Mouse (Mus musculus) ES-Bruce4 (cell line): ENCODE results near the gene Mrpl54. TPM values are rescaled to one million over a fixed set of nuclear protein-coding genes. Genes with fewer than 3 reads are reported as not detected.
A peak's percentile ranks its signal among the peaks of the same experiment; 100 is the strongest.

Source experiments
- H3K27ac ChIP-seq: 2 replicates; pipeline ENCODE4 v1.5.1; 2012; ENCODE audit warnings: low read length, inconsistent platforms; ENCODE audit not compliant: insufficient read depth
- H3K27me3 ChIP-seq: 2 replicates; pipeline ENCODE4 v1.6.1; 2012; ENCODE audit warnings: mild to moderate bottlenecking, low read length, inconsistent platforms; ENCODE audit not compliant: control insufficient read depth, poor library complexity, insufficient read depth, severe bottlenecking
- H3K36me3 ChIP-seq: 2 replicates; pipeline ENCODE4 v1.6.1; 2012; ENCODE audit warnings: inconsistent platforms, mild to moderate bottlenecking, low read length, moderate library complexity; ENCODE audit not compliant: control insufficient read depth, poor library complexity, insufficient read depth, severe bottlenecking
- H3K4me1 ChIP-seq: one replicate; pipeline ENCODE4 v1.8.1; 2011; ENCODE audit warnings: low read length; ENCODE audit not compliant: control insufficient read depth, insufficient read depth
- H3K4me3 ChIP-seq: 2 replicates; pipeline ENCODE4 v1.5.1; 2011; ENCODE audit warnings: low read depth, mild to moderate bottlenecking, low read length
- H3K9ac ChIP-seq: 2 replicates; pipeline ENCODE4 v1.6.1; 2012; ENCODE audit warnings: low read depth, mild to moderate bottlenecking, inconsistent platforms; ENCODE audit not compliant: poor library complexity, severe bottlenecking
- H3K9me3 ChIP-seq: replicated peaks from 2 replicates; pipeline ENCODE4 v1.6.1; 2012; ENCODE audit warnings: mild to moderate bottlenecking, low read length, inconsistent platforms; ENCODE audit not compliant: control insufficient read depth, poor library complexity, insufficient read depth, severe bottlenecking
- CTCF ChIP-seq: IDR thresholded peaks from one replicate; pipeline ENCODE4 v1.8.1; 2011; ENCODE audit warnings: low read depth, low read length
- EP300 ChIP-seq: IDR thresholded peaks from 2 replicates; pipeline ENCODE4 v1.6.1; 2011; ENCODE audit warnings: low read depth, low read length; ENCODE audit not compliant: insufficient read depth
- POLR2A ChIP-seq: IDR thresholded peaks from one replicate; pipeline ENCODE4 v1.8.1; 2011; ENCODE audit warnings: low read length; ENCODE audit not compliant: insufficient read depth
- polyA plus RNA-seq: library from polyadenylated mRNA; stranded (reverse); fragments of >200 nt; gene quantifications from 2 replicates; pipeline ENCODE4 v1.2.4, GENCODE M21; 2011; ENCODE audit warnings: low read depth; ENCODE audit not compliant: missing spikeins, insufficient read depth, insufficient read length

Mrpl54 gene
- 52.2 and 63.7 TPM in 2 replicates for polyA plus RNA-seq

GRCm38 (mm10) chr10:81266211-81267105, at the start of gene Mrpl54, which contains the start of gene Apba3:
TSS of gene Mrpl54 (minus strand) at chr10:81266934.
TSS of gene Apba3 (plus strand) at chr10:81266960.
- Histone ChIP-seq H3K4me1 (peaks cover under 1% of the 10 kb centered on the region), H3K4me3 (peak within 1 kb of the TSS; percentile 98), H3K36me3 (0 out of 2 replicates have a peak, but pooled peaks cover 4% of the 10 kb centered on the region), H3K9ac (peak within 1 kb of the TSS; percentile 86), H3K27ac (peak within 1 kb of the TSS; percentile 46; the same call in 1 of the 2 replicates), H3K27me3 (no peaks in the 10 kb centered on the region), H3K9me3 (no peaks in the 10 kb centered on the region)
- TF ChIP-seq POLR2A = peak; percentile 43
- TF ChIP-seq EP300 = peak; percentile 25; the same call in 1 of the 2 replicates
- no peak for TF ChIP-seq CTCF

- no peak overlapping the region for H3K9ac ChIP-seq
- no peak overlapping the region for H3K4me3 ChIP-seq
- TF ChIP-seq POLR2A = no peak
- TF ChIP-seq CTCF = no peak
- no peak for TF ChIP-seq EP300
- H3K4me1 ChIP-seq = no peaks in the 10 kb centered on the region
- no peaks in the 10 kb centered on the region for H3K9me3 ChIP-seq
- no peaks in the 10 kb centered on the region; the same call in 1 of the 2 replicates for H3K36me3 ChIP-seq
- no peaks in the 10 kb centered on the region for H3K27me3 ChIP-seq
- no peak overlapping the region for H3K27ac ChIP-seq
Measured at GRCm38 (mm10) chr10:81315587-81315986, 48.9 kb upstream of the Mrpl54 start.

GRCm38 (mm10) chr10:81314201-81314600, 47.5 kb upstream of the Mrpl54 start:
- no peak overlapping the region for H3K9ac ChIP-seq
- no peak overlapping the region for H3K27ac ChIP-seq
- H3K4me3 ChIP-seq = no peak overlapping the region
- H3K4me1 ChIP-seq = no peaks in the 10 kb centered on the region
- H3K36me3 ChIP-seq = no peaks in the 10 kb centered on the region; the same call in 1 of the 2 replicates
- TF ChIP-seq EP300 (no peak), POLR2A (no peak), CTCF (no peak)
- H3K9me3 ChIP-seq = no peaks in the 10 kb centered on the region
- no peaks in the 10 kb centered on the region for H3K27me3 ChIP-seq

- H3K4me1 ChIP-seq = no peaks in the 10 kb centered on the region
- H3K36me3 ChIP-seq = no peaks in the 10 kb centered on the region; the same call in 1 of the 2 replicates
- no peak overlapping the region for H3K27ac ChIP-seq
- no peaks in the 10 kb centered on the region for H3K9me3 ChIP-seq
- no peaks in the 10 kb centered on the region for H3K27me3 ChIP-seq
- H3K4me3 ChIP-seq = no peak overlapping the region
- TF ChIP-seq EP300 = no peak
- H3K9ac ChIP-seq = no peak overlapping the region
Measured at GRCm38 (mm10) chr10:81313581-81313980, 46.8 kb upstream of the Mrpl54 start.

- Histone ChIP-seq H3K36me3 (no peaks in the 10 kb centered on the region; the same call in 1 of the 2 replicates), H3K27me3 (no peaks in the 10 kb centered on the region), H3K9me3 (no peaks in the 10 kb centered on the region), H3K27ac (no peak overlapping the region), H3K4me3 (no peak overlapping the region), H3K9ac (no peak overlapping the region), H3K4me1 (no peaks in the 10 kb centered on the region)
- no peak for TF ChIP-seq EP300
- no peak for TF ChIP-seq CTCF
Measured at GRCm38 (mm10) chr10:81309571-81309970, 42.8 kb upstream of the Mrpl54 start.
